Mouse (Mus musculus) embryonic facial prominence, embryonic 13.5 days (tissue): ENCODE data around the gene Fxyd3. TPM values are rescaled to one million over a fixed set of nuclear protein-coding genes. Genes with fewer than 3 reads are reported as not detected.

Source experiments
- ATAC-seq: fragments of 200-750 bp; cut with Nextera tagmentation; 2 replicates; pipeline ENCODE4 v1.8.0; 2017; ENCODE audit warnings: low read depth; ENCODE audit not compliant: insufficient number of reproducible peaks, insufficient read depth, low FRiP score, low TSS enrichment
- H3K27ac ChIP-seq: fragments of 300-500 bp; sonication (generic); 2 replicates; pipeline ENCODE4 v1.5.1; 2015; ENCODE audit warnings: moderate library complexity, mild to moderate bottlenecking, inconsistent platforms
- H3K27me3 ChIP-seq: fragments of 300-500 bp; sonication (generic); 2 replicates; pipeline ENCODE4 v1.6.1; 2015; ENCODE audit warnings: mild to moderate bottlenecking, inconsistent platforms
- H3K36me3 ChIP-seq: fragments of 300-500 bp; sonication (generic); 2 replicates; pipeline ENCODE4 v1.6.1; 2015; ENCODE audit warnings: mild to moderate bottlenecking, inconsistent platforms
- H3K4me1 ChIP-seq: fragments of 300-500 bp; sonication (generic); 2 replicates; pipeline ENCODE4 v1.6.1; 2015; ENCODE audit warnings: inconsistent platforms
- H3K4me2 ChIP-seq: fragments of 300-500 bp; sonication (generic); 2 replicates; pipeline ENCODE4 v1.6.1; 2015; ENCODE audit warnings: moderate library complexity, mild to moderate bottlenecking, inconsistent platforms
- H3K4me3 ChIP-seq: fragments of 300-500 bp; sonication (generic); 2 replicates; pipeline ENCODE4 v1.5.1; 2015; ENCODE audit warnings: mild to moderate bottlenecking, inconsistent platforms
- H3K9ac ChIP-seq: fragments of 300-500 bp; sonication (generic); 2 replicates; pipeline ENCODE4 v1.6.1; 2015; ENCODE audit warnings: mild to moderate bottlenecking, inconsistent platforms
- H3K9me3 ChIP-seq: fragments of 300-500 bp; sonication (generic); 2 replicates; pipeline ENCODE4 v1.6.1; 2016; ENCODE audit warnings: inconsistent platforms
- WGBS: fragments of 180-500 bp; shearing (Covaris S2); methylation state at CpG from one replicate; pipeline ENCODE4 v1.1.7; 2015; ENCODE audit warnings: mixed read lengths; 5-methylcytosine and 5-hydroxymethylcytosine counted together
- microRNA-seq: library from miRNA; unstranded; fragments of <30 nt; microRNA quantifications from one replicate; pipeline ENCODE4, GENCODE M21; 2016
- polyA plus RNA-seq: library from polyadenylated mRNA; unstranded; fragments of >200 nt; fragmentation: Nextera tagmentation; extraction: Ambion mirVana; gene quantifications from 2 replicates; pipeline ENCODE4 v1.2.1, GENCODE M21; 2015

Gene Fxyd3
- polyA plus RNA-seq, 1 experiment from 2014 or later = 55.9 TPM

DNA sequence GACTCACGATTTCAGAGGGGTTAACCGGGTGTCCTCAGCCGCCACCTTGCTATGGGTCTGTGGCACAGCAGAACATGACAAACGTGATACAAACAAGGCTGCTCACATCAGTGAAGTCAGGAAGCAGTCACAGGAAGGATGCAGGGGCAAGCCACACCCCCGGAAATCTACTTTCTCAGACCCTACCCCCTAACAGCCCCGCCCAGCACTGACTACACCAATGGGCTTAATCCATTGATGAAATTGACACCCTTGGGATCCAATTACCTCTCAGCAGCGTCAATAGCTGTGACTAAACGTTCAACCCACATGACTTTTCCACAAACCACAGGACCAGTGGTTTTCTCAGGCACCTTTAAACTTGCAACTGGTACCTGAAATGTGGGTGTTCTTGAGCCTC, 47.9 kb downstream of the Fxyd3 start:
- H3K9ac ChIP-seq = no peak overlapping the region
- H3K4me3 ChIP-seq = no peak overlapping the region
- H3K27me3 ChIP-seq = no peaks in the 10 kb centered on the region
- no peaks in the 10 kb centered on the region for H3K36me3 ChIP-seq
- H3K4me1 ChIP-seq = 0 out of 2 replicates have a peak, but pooled peaks cover 4% of the 10 kb centered on the region
- ATAC-seq = no peak
- no peaks in the 10 kb centered on the region for H3K9me3 ChIP-seq
- H3K4me2 ChIP-seq = no peak overlapping the region
- H3K27ac ChIP-seq = no peak overlapping the region
- WGBS = 72% methylated on average over 8 of the region's 8 CpGs

Small RNAs within 50 kb of the gene (microRNA-seq; reads per million reads assigned to microRNA genes)
- gene Mir7050 = not detected

Other genes with a start within 250 kb of the Fxyd3 start
- not detected in 2 replicates for gene Ffar3, start 220.5 kb downstream of the Fxyd3 start, polyA plus RNA-seq
- not detected in 2 replicates for gene Ffar1, start 215.1 kb downstream of the Fxyd3 start, polyA plus RNA-seq
- 0.18 TPM in 1 of 2 replicates, not detected in the other for gene Cd22, start 196.4 kb downstream of the Fxyd3 start, polyA plus RNA-seq
- gene Mag, start 161.8 kb downstream of the Fxyd3 start, polyA plus RNA-seq = 0.34 and 0.49 TPM in 2 replicates
- gene Hamp2, start 152.0 kb downstream of the Fxyd3 start, polyA plus RNA-seq = 1.0 and 1.4 TPM in 2 replicates
- gene Hamp, start 132.7 kb downstream of the Fxyd3 start, polyA plus RNA-seq = not detected in 2 replicates
- 21.9 and 25.0 TPM in 2 replicates for gene Usf2, start 119.9 kb downstream of the Fxyd3 start, polyA plus RNA-seq
- 26.1 and 29.3 TPM in 2 replicates for gene Lsr, start 103.2 kb downstream of the Fxyd3 start, polyA plus RNA-seq
- 1.5 and 2.6 TPM in 2 replicates for gene Fam187b, start 102.9 kb downstream of the Fxyd3 start, polyA plus RNA-seq
- gene Fxyd5, start 34.2 kb downstream of the Fxyd3 start, polyA plus RNA-seq = 16.7 and 20.7 TPM in 2 replicates
- 18.3 and 23.1 TPM in 2 replicates for gene Fxyd7, start 25.2 kb downstream of the Fxyd3 start, polyA plus RNA-seq
- gene Fxyd1, start 19.5 kb downstream of the Fxyd3 start, polyA plus RNA-seq = 50.0 and 59.2 TPM in 2 replicates
- gene Lgi4, start 17.4 kb downstream of the Fxyd3 start, polyA plus RNA-seq = 1.3 and 1.7 TPM in 2 replicates
- 5.6 and 6.4 TPM in 2 replicates for gene Hpn, start 38.6 kb upstream of the Fxyd3 start, polyA plus RNA-seq
- gene Scn1b, start 50.3 kb upstream of the Fxyd3 start, polyA plus RNA-seq = 4.3 and 4.8 TPM in 2 replicates
- gene Gramd1a, start 79.2 kb upstream of the Fxyd3 start, polyA plus RNA-seq = 82.6 and 84.8 TPM in 2 replicates
- gene Scgb2b2, start 213.8 kb upstream of the Fxyd3 start, polyA plus RNA-seq = not detected in 2 replicates
- gene Scgb1b2, start 215.1 kb upstream of the Fxyd3 start, polyA plus RNA-seq = not detected in 2 replicates